Mouse (Mus musculus): ENCODE measurements around the gene Il9. TPM values are rescaled to one million over a fixed set of nuclear protein-coding genes. Genes with fewer than 3 reads are reported as not detected.

Il9 gene
- not detected for total RNA-seq (2021)
- long read RNA-seq, experiment 1: 0 reads
- long read RNA-seq, experiment 2: 0 reads

DNA sequence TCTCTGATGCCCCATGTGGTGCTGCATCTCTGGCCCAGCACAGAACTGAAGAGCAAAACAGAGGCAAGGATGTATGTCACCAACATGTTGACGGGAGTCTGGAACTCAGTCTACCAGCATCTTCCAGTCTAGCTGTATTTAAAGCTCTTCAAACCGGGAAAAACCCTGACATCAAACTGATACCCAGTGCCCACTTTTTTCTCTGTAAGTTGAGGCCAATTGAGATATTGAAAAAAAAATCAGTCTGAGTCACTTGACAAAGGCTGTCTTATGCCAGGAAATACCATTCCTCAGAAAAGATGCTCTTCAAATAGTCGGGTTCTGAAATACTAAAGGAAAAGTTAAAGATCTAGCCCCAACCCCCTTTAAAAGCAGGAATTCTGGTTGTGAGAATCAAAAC is at the start of gene Il9:
Il9 (minus strand) TSS at position 101 of the 400 bp plus-strand sequence.
- intact Hi-C loops (cut with DNase I; ENCODE audit: low total_unique reads): no loop called here
- no peak for DNase-seq

DNA sequence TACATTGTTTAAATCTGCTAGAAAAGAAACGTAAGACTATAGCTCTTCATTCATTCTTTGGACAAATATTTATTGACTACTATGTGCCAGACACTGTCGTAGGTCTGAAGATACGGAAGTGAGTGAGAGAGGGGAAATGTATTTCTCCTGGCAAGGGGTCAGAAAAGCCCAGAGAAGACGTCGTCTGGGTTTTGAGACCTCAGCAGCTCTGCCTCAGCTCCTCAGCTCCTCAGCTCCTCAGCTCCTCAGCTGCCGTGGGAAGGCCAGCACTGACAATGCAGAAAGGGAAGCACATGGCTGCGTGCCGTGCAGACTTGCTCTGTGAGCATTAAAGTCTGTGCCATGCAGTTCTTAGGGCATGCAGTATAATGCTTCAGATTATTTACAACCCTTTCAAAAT is 47.6 kb upstream of the Il9 start:
- no peak for DNase-seq
- intact Hi-C loops (cut with DNase I; ENCODE audit: low total_unique reads): no loop called here

DNA sequence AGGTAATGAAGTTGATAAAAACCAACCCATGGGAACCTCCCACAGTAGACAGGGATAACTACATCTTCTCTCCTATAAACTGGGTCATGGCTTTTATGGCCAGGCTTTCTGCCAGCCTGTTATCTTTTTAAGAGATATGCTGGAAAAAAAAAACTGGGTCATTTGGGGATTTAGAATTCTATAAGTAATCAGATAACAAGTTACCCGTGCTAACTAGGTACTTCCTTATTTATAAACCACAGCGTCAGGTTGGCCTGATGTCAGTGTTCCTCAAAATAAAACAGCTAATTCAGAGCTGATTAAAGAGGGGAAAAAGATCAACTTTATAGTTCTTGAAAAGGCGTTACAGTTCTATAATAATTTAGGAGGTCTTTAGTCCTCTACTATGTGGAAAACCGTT is 47.0 kb upstream of the Il9 start:
- intact Hi-C loops (cut with DNase I; ENCODE audit: low total_unique reads): no loop called here
- no peak for DNase-seq

DNA sequence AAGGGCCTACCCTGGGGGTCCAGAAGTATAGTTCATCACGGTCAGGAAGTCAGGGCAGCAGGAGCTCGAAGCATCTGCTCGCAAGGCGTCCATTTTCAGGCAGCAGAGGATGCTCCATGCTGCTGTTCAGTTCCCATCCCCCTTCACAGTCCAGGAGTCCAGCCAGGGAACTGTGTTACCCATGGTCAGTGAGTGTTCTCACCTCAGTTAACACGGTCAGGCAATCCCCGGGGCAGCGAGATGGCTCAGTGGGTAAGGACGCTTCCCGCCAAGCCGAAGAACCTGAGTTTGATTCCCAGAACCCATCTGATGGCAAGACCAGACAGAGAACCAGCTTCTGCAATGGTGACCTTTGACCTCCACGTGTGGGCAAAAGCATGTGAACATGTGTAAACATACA is 46.2 kb upstream of the Il9 start:
- no peak for DNase-seq
- intact Hi-C loops (cut with DNase I; ENCODE audit: low total_unique reads): no loop called here

DNA sequence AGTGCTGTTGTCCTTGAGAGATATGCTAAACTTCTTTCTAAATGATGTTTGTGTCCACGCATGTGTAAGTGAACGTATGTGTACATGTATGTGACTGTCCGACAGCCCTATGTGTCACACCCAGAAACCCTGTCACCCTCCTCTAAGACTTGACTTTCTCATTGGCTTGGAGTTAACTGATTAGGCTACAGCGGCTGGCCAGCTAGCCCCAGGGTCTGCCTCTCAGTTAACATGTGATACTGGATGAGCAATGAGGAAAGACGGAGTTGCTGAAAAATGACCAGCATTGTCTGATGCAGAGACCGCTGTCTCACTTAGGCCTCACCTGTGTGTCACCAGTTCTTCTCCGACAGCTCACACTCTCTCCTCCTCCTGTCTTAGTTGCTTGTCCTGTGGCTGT is 45.8 kb upstream of the Il9 start:
- intact Hi-C loops (cut with DNase I; ENCODE audit: low total_unique reads): no loop called here
- DNase-seq: no peak

DNA sequence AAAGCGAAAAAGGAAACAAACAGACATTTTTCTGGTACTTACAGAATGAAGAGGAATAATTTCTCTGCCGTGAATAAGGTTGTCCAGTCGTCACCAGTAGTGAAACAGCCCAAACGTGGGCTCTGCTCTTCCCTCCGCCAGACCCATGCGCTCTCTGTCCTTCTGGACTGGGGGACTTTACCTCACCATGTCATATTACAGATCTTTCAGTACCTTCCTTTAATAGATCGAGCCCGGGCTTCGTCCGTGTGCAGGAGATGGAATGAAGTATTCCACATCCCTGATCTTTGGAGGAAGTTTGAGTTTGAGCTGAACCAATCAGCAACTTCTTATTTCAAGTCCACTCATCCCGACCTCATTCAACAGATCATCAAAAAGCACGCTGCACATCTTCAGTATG is 44.8 kb upstream of the Il9 start:
- intact Hi-C loops (cut with DNase I; ENCODE audit: low total_unique reads): no loop called here

DNA sequence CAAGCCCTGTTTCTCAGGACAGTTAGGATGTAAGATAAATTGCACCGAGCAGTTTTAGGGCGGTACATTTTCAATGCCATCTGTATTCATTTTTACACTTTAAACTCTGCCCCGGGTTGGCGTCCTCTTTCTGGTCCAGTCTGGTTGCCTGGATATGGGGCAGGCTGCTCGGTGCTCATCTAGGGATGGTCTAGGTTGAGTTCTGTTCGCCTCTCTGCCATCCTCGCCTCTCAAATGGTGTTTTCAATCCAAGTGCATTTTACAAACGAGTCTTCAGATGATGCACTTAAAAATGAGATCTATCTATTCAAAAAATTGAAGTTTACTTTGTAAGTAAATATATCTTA is 40.7 kb upstream of the Il9 start:
- intact Hi-C loops (cut with DNase I; ENCODE audit: low total_unique reads): no loop called here
- DNase-seq: no peak

More for the DNA sequence above, 44.8 kb upstream of the Il9 start:
- no peak for DNase-seq

DNA sequence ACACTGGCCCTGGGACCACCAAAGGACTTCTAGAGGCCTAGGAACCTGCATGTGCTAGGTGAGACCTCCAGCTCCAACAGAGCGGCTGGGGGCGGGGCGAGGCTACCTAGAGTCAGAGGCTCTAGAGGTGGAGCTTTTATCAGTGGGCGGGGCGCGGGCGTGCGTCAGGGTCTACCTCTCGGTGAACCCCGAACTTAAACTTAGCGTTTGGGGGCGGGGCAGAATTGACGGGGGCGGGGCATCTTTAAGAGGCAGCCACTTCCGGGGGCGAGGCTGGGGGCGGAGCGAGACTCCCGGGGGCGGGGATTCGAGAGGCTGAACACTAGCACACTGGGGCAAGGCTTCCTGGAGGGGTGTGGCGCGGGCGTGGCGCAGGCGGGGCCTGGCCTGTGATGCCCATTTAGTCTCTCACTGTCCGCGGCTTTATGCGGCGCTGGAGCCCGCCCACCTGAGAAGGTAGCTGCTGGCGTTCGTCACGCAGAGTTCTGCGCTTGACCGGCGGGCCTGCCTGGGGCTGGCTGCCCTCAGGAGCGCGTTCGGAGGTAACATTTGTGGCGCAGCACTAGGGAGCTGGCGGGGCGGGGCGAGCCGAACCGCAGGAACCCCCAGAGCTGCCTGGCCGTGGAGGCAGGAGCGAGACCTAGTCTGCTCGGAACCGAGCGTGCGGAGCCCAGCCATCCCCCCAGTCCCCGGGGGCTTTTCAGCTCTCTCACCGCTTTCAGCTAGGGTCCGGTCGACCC is 40.2 kb upstream of the Il9 start, which contains the start of gene Fbxl21:
Fbxl21 (plus strand) TSS at position 392 of the 740 bp plus-strand sequence.
- peak; percentile 90 for DNase-seq
- intact Hi-C loops (cut with DNase I; ENCODE audit: low total_unique reads): no loop called here

DNA sequence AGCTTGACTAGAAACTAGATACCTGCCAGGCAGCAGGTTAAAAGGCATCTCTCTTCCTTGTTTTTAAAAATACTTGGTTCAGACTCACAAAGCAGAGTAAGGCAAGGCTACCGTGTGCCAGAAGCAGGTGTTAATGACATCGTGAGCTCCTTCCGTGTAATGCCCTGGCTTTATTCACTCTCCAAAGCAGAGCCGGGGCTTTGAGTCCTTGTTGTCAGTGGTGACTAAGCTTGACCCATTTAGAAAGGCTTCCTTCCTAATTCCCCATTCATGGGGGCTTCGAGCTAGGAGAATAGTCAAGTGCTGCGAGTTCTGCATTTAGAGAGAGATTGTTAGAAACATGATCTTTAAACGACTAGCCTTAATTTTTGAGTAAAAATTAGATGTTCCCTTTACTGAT is 34.8 kb upstream of the Il9 start:
- intact Hi-C loops (cut with DNase I; ENCODE audit: low total_unique reads): no loop called here
- DNase-seq: no peak

DNA sequence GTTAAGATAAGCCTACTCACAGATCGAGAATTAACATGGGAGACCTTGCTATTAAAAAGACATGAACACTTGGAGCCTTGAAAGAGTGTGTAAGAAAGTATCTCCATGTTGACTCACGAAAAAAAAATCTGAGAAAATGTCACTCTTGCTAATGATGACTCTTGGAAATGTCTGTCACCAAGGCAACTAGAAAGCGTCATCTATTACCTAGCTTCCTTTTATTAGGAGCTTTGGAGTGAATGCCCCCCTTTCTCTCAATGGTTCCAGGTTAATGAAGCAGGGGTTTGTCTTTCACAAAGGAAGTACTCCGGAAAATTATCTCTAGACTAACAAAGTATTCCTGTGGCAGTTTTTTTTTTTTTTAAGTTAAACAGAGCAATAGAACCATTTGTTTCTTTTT is 34.3 kb upstream of the Il9 start:
- no peak for DNase-seq
- intact Hi-C loops (cut with DNase I; ENCODE audit: low total_unique reads): no loop called here

DNA sequence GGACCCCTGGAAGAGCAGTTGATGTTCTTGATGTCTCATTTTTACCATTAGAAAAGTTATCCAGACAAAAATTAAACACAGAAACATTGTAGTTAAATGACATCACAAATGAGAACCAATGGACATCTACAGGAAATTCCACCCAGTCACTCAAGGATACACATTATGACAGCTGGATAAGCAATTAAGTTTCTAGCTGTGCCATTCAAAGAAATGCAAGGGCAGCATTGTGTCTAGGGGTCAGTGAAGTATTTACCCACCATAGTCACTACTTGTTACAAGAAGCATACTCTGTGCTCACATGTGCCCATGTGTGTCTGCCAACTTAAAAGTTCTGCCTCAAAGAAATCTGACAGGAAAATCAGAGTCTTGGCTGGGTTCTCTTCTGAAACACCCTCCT is 31.5 kb upstream of the Il9 start:
- intact Hi-C loops (cut with DNase I; ENCODE audit: low total_unique reads): no loop called here

DNA sequence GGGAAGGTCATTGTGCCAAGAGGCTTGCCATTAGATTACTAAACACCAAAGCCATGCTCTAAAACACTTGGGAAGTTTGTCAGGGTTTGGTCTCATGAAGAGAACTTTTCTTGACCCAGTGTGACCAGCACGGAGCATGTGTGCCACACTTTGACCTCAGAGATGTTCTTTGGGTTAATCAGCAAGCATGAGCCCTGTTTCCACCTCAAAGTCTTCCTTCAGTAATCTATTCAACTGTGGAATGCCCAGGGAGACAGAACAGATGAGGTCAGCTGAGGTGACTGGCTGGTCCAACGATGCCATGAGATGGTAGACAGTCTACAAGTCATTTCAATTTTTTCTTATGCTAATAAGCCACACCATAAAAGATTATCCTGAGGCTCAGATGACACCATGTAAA is 27.8 kb upstream of the Il9 start:
- DNase-seq: no peak
- intact Hi-C loops (cut with DNase I; ENCODE audit: low total_unique reads): no loop called here

More for the DNA sequence above, 31.5 kb upstream of the Il9 start:
- no peak for DNase-seq

DNA sequence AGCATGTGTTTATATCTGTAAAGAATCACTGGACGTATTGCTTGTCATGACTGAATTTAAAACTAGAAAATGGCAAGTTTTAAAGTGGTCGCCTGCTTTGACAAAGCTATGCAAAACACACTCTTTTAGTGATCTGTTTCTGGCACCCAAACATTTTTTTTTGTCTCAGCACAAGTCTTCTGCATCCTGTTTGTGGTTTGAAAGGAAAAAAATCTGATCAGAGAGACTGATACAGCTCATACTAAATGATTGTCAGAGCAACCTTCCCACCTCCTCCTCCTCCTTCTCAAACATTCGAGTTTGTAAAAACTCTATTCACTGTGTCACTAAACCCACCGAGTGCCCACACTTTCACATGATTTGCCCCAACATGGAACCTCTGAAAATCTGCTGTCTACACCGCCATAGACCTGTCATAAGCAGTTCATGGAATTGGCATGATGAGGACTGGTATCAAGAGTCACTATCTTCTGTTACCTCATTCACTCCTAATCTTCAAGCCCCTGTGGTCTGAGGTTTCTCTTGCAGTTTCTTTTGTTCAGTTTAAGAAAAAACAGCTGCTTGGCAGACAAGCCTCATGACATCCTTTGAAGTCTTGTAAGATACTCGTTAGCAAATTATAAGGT is 24.9 kb upstream of the Il9 start:
- no peak for DNase-seq
- intact Hi-C loops (cut with DNase I; ENCODE audit: low total_unique reads): no loop called here

DNA sequence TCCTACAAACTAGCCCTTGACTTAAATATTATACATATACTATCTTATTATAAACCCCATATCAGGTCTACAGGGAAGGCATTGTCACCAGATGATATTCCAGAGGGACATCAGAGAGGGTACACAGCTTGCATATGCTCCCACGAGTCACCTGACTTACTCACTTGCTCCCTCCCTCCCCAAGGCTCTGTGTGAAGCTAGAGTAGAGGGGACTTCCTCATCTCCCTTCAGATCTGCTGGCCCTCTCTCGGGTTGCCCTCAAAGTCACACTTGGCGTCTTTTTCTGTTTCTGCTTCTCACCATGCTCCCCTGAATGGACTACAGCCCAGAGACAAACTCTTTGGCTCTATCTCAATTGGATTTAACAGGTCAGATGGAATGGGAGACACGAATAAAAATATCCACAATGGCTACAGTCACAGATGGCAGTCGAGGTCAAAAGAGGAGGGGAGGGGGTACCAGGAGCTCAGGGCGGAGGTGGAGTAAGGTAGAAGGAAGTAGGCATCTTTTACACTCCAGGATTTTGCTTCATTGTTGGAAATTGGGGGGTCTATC is 19.9 kb upstream of the Il9 start:
- no peak for DNase-seq
- intact Hi-C loops (cut with DNase I; ENCODE audit: low total_unique reads): no loop called here

DNA sequence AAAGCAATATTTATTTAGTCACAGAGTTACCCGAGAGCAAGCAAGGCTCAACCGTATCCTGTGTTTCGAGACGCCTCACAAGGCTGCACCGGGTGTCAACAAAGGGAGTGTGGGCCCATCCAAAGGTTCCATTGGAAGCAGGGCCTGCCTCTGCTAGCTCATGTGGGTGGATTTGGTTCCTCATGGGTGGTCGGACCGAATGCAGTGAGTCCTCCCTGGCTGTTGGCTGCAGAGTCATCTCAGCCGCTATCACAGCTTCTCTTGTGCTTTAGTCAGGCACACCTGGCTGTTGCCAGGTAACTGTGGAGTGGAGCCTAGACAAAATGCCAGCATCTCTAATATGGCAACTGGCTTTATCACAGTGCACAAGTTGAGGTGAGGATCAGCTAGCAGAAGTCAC is 18.6 kb upstream of the Il9 start:
- intact Hi-C loops (cut with DNase I; ENCODE audit: low total_unique reads): no loop called here
- no peak for DNase-seq

DNA sequence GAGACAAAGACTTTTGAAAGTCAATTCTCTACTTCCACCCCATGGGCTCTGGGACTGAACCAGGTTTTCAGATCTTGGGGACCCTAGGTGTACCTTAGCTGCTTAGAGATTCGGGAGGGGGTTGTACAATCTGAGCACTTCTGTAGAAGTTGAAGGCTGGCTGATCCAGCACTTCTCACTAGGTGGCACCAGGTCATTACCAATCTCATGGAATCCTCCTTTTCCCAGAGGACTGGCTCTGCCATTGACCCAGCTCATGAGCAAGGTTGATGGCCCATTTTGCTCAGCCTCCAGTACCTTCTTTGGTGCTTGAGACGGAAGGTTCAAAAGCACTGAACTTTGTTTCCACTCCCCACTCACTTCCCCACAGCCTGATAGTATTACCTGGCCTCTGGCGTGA is 18.1 kb upstream of the Il9 start:
- intact Hi-C loops (cut with DNase I; ENCODE audit: low total_unique reads): no loop called here
- DNase-seq: no peak

DNA sequence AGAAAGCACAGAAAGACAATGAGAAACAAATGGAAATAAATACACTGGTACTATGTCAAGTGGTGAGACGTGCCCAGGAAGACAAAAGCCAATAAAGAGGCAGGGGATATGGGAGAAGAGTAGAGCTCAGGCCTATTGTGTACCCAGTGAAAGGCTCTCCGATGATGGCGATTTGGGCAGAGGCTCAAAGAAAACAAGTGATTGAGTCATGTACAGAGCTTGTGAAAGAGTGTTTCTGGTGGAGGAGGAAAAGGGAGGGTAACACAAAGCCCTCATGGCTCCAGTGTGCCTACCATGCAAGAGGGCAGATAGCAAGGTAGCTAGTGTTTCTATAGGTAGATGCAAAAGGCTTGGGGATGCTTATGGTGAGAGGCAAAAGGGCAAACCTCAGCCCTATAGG is 12.4 kb upstream of the Il9 start:
- intact Hi-C loops (cut with DNase I; ENCODE audit: low total_unique reads): no loop called here
- DNase-seq: no peak

DNA sequence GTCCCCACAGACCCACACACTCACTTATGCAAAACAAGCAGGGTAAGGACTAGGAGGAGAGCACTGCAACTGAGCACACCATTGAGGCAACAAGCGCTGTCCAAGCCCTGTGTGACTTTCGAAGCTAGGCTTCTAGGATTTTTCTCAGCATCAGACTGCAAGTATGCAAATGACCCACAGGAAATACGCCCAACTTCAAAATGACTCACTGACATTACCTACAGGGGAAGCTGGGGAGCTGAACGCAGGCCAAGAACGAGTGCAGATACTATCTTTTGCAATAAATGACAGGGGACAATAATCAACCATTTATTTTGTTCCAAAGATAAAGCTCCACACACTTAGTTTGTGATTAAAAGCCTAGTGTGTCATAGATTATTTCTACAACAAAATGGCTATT is 6.0 kb upstream of the Il9 start:
- no peak for DNase-seq
- intact Hi-C loops (cut with DNase I; ENCODE audit: low total_unique reads): no loop called here

DNA sequence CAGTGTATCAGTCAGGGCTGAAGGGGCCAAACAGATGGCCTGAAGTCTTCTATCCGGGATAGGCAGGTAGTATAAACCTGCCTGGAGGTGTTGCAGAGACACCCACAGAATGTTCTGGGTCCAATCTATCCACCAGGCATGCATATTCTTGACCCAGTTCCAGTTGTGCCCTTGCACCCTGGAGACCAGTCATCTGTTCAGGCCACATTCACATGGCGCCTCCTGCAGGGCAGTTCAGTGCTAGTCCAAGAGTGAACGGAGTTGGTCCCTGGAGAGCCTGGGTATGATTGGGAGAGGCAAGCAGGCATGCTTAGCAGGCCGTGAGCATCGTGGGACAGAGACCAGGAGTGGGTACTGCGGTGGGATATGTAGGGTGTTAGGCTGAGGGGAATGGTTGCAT is 4.0 kb downstream of the Il9 start:
- intact Hi-C loops (cut with DNase I; ENCODE audit: low total_unique reads): loop anchor here (5.0 to 10.0 kb wide), 3 partner anchors 157 to 787 kb away; no protein-coding TSS in a partner anchor
- DNase-seq: no peak

DNA sequence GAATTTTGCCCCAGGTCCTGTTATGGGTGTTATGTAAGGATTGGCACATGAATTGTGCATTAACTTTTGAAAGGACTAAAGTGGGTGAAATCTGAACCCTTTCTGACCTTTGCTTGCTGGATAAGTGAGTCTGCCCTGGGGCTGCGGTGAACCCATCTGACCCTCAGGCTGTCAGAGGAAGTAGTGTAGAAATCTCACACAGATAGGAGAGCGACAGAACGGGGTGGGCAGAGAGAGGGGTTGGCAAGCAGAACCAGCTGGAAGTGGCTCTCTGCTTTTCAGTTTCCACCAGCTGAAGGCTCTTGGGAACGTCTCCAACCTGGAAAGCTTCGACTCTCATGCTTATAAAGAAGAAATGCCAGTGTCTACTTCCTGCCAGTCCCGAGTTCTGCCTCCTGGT is 4.8 kb downstream of the Il9 start:
- intact Hi-C loops (cut with DNase I; ENCODE audit: low total_unique reads): loop anchor here (5.0 to 10.0 kb wide), 3 partner anchors 158 to 788 kb away; no protein-coding TSS in a partner anchor
- no peak for DNase-seq

DNA sequence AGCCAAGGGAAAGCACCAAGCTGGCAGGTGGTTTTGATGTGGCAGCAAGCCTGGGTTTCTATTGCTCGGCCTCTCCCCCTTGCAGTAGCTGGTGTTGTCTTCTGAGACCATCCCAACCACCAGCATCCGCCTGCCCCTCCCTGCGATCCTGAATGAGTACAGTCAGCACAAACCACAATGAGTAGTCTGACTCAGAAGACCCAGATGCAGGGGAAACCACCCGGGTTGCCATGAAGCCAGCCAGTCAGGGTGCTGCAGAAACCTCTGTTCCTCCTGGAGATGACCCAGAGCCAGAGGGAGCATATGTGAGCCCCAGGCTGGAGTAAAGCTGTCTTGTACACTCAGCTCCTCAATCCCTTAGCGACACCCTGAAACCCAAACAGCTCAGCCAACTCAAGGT is 5.3 kb downstream of the Il9 start:
- DNase-seq: no peak
- intact Hi-C loops (cut with DNase I; ENCODE audit: low total_unique reads): loop anchor here (5.0 to 10.0 kb wide), 3 partner anchors 158 to 788 kb away; no protein-coding TSS in a partner anchor

All from gastrocnemius, postnatal 14 days (tissue).